Mouse (Mus musculus): ENCODE results near the gene Nop2.
A peak's percentile ranks its signal among the peaks of the same experiment; 100 is the strongest.
"Not testable (repeated sequence)": the region's sequence is repeated elsewhere in the genome, so short reads cannot be mapped to it uniquely, and the experiment has no call there.

Nop2 gene

GRCm38 (mm10) chr6:125154550-125154949 is 22.8 kb downstream of the Nop2 start:
- DNase-seq, result peak; percentile 52 to 53

GRCm38 (mm10) chr6:125155262-125155661 is 23.6 kb downstream of the Nop2 start:
- no peak for DNase-seq

GRCm38 (mm10) chr6:125156491-125156890 is 24.8 kb downstream of the Nop2 start:
- DNase-seq, result no peak

GRCm38 (mm10) chr6:125156903-125157614 is 25.4 kb downstream of the Nop2 start:
- no peak for DNase-seq

- no peak for DNase-seq
These were observed 27.3 kb downstream of the Nop2 start for GRCm38 (mm10) chr6:125158944-125159492.

GRCm38 (mm10) chr6:125159773-125160557 is 28.3 kb downstream of the Nop2 start:
- no peak for DNase-seq

- DNase-seq, result peak in 1 of 2 experiments; percentile 22
These were observed 28.8 kb downstream of the Nop2 start for GRCm38 (mm10) chr6:125160558-125160853.

GRCm38 (mm10) chr6:125160854-125161760 is 29.4 kb downstream of the Nop2 start:
- peak; percentile 45 to 51 for DNase-seq

- DNase-seq, result peak; percentile 85 to 87
These were observed 30.3 kb downstream of the Nop2 start for GRCm38 (mm10) chr6:125161971-125162370.

GRCm38 (mm10) chr6:125162615-125163305 is 31.1 kb downstream of the Nop2 start:
- DNase-seq, result not testable (repeated sequence)

- DNase-seq, result peak; percentile 33 to 45
These were observed 32.3 kb downstream of the Nop2 start for GRCm38 (mm10) chr6:125163801-125164657.

- peak; percentile 85 to 87 for DNase-seq
These were observed 33.1 kb downstream of the Nop2 start for GRCm38 (mm10) chr6:125164672-125165327.

- peak; percentile 99 for DNase-seq
These were observed 33.7 kb downstream of the Nop2 start for GRCm38 (mm10) chr6:125165328-125165891.

GRCm38 (mm10) chr6:125166051-125166751 is 34.5 kb downstream of the Nop2 start, which contains the start of gene Gapdh:
Gapdh (minus strand) TSS chr6:125166467.
- DNase-seq, result peak; percentile 76 to 78

GRCm38 (mm10) chr6:125166861-125167650 is 35.3 kb downstream of the Nop2 start:
- DNase-seq, result peak; percentile 65 to 72

- DNase-seq, result no peak
These were observed 36.4 kb downstream of the Nop2 start for GRCm38 (mm10) chr6:125168086-125168485.

GRCm38 (mm10) chr6:125170194-125170593 is 38.5 kb downstream of the Nop2 start:
- no peak for DNase-seq

- DNase-seq, result no peak
These were observed 40.8 kb downstream of the Nop2 start for GRCm38 (mm10) chr6:125172474-125172873.

- DNase-seq, result no peak
These were observed 41.5 kb downstream of the Nop2 start for GRCm38 (mm10) chr6:125173256-125173655.
